Mouse (Mus musculus): Measurements from ENCODE around the gene Bphl. TPM values are rescaled to one million over a fixed set of nuclear protein-coding genes. Genes with fewer than 3 reads are reported as not detected.
A peak's percentile ranks its signal among the peaks of the same experiment; 100 is the strongest.

Bphl gene
- polyA plus RNA-seq (2015; fragmentation: Nextera tagmentation; extraction: Ambion mirVana), result 39.9 and 46.4 TPM in 2 replicates

DNA sequence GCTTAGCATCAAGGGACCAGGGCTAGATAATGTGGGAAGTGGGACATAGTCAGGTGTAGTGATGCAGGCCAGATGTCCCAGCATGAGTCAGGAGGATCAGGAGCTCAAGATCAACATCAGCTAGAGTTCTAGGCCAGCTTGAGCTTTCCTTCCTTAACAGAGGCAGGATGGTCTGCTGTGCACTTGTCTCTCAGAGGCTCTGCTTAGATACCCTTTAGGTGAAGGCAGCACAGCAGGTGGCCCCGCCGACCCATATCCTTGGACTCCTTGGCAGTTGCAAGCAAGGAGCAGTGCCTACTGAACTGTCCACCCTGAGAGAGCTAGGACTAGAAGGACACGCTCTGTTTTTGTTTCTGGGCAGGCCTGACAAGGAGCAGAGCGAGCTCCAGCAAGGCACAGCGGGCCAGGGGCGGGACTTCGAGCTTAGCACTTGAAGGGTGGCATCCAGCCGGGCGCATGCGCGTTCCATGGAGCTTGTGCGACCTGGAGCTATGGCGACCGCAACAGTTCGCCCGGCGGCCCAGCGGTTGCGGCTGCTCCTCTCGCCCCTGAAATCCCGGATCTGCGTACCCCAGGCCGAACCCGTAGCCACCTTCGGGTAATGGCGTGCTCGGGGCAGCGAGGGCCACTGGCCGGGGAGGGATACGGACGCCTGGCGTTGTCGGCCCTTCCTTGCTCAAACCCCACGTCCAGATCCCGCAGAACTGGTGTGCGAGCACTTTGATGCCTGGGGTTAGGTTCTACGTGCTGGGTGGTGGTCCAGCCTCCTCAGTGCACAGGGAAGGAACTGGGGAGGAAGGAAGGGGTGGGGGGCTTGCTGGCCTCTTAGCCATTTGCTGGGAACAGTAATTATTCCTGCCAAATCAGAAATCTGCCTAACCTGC lies at the start of gene Bphl:
Gene Bphl, plus strand, starts transcription at position 426 of the 884 bp plus-strand sequence.
- Histone ChIP-seq H3K9me3 (no peaks in the 10 kb centered on the region), H3K27me3 (replicated peaks) (no peaks in the 10 kb centered on the region), H3K36me3 (peaks cover 30% of the 10 kb centered on the region), H3K4me3 (peak within 1 kb of the TSS; percentile 87), H3K27ac (replicated peaks) (peak within 1 kb of the TSS; percentile 88), H3K4me2 (peak within 1 kb of the TSS; percentile 87), H3K4me1 (peaks cover 23% of the 10 kb centered on the region), H3K9ac (peak within 1 kb of the TSS; percentile 94)
- WGBS, result 1% methylated on average over 37 of the region's 37 CpGs
- peak; percentile 57; the same call in 1 of the 2 replicates for ATAC-seq (ENCODE audit: extremely low read depth, insufficient number of reproducible peaks, low FRiP score, low TSS enrichment)

DNA sequence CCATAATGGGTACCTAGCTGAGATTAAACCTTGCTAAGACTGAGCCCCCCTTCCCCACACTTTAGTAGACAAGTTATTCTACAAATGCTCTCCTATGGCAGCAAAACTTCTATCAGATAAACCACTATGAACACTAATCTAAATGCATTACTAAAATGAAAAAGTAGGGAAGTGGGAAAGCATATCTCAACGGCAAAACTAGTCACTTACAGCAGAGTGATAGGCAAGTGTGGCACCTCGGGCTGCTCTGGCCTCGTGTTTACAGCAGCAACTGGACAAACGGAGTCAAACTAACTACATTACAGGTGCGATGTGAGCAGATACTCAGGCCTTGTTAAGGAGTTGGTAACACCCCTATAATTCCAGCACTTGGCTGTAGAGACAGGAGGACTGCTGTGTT lies 47.8 kb upstream of the Bphl start:
- no peaks in the 10 kb centered on the region for H3K4me1 ChIP-seq
- no peak overlapping the region for H3K9ac ChIP-seq
- WGBS, result 72% methylated on average over 5 of the region's 5 CpGs
- no peak overlapping the region for H3K4me2 ChIP-seq
- H3K27me3 ChIP-seq (replicated peaks), result no peaks in the 10 kb centered on the region
- peaks cover 42% of the 10 kb centered on the region for H3K36me3 ChIP-seq
- H3K9me3 ChIP-seq, result no peaks in the 10 kb centered on the region
- H3K27ac ChIP-seq (replicated peaks), result no peak overlapping the region
- H3K4me3 ChIP-seq, result no peak overlapping the region
- ATAC-seq (ENCODE audit: extremely low read depth, insufficient number of reproducible peaks, low FRiP score, low TSS enrichment), result no peak

DNA sequence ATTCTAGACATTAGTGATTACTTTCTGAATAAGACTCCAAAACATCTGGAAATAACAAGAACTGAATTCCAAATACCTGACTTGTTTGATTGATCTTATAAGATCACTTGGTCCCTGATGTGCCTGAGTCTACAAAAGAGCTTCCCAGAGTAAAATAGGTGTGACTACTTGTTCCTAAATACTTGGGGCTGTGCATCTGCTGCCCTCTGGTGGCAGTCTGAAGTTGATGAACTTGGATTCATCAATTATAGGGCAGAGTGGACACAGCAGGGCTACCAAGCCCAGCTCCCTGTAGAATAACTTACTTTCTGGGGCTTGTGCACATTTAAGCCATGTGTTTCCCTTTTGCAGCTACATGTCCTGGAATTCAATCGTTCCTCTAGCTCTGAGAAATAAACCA lies 42.2 kb upstream of the Bphl start:
- WGBS, result 15% methylated on average over 1 of the region's 1 CpGs
- no peak overlapping the region for H3K9ac ChIP-seq
- no peak overlapping the region for H3K4me2 ChIP-seq
- H3K27me3 ChIP-seq (replicated peaks), result no peaks in the 10 kb centered on the region
- ATAC-seq (ENCODE audit: extremely low read depth, insufficient number of reproducible peaks, low FRiP score, low TSS enrichment), result no peak
- H3K4me1 ChIP-seq, result no peaks in the 10 kb centered on the region
- H3K36me3 ChIP-seq, result peaks cover 11% of the 10 kb centered on the region
- H3K27ac ChIP-seq (replicated peaks), result no peak overlapping the region
- H3K4me3 ChIP-seq, result no peak overlapping the region
- H3K9me3 ChIP-seq, result no peaks in the 10 kb centered on the region

- no peaks in the 10 kb centered on the region for H3K9me3 ChIP-seq
- H3K9ac ChIP-seq, result peak within 1 kb of the TSS; percentile 93
- under 1% methylated on average over 88 of the region's 92 CpGs for WGBS
- peaks cover 4% of the 10 kb centered on the region; the same call in 1 of the 2 replicates for H3K36me3 ChIP-seq
- ATAC-seq (ENCODE audit: extremely low read depth, insufficient number of reproducible peaks, low FRiP score, low TSS enrichment), result peak; percentile 93
- H3K4me1 ChIP-seq, result peaks cover 14% of the 10 kb centered on the region
- no peaks in the 10 kb centered on the region for H3K27me3 ChIP-seq (replicated peaks)
- peak within 1 kb of the TSS; percentile 94 for H3K4me2 ChIP-seq
- peak within 1 kb of the TSS; percentile 91 for H3K27ac ChIP-seq (replicated peaks)
- H3K4me3 ChIP-seq, result peak within 1 kb of the TSS; percentile 97
Measured at GRCm38 (mm10) chr13:34002058-34003006, 35.1 kb upstream of the Bphl start, which contains the start of the genes Ripk1 and Serpinb6a. Gene Ripk1, plus strand, starts transcription at chr13:34002363. Gene Serpinb6a, minus strand, starts transcription at chr13:34002794.

GRCm38 (mm10) chr13:34003058-34003457 lies 34.3 kb upstream of the Bphl start:
- WGBS, result 5% methylated on average over 5 of the region's 5 CpGs
- H3K4me1 ChIP-seq, result peaks cover 14% of the 10 kb centered on the region
- no peak for ATAC-seq (ENCODE audit: extremely low read depth, insufficient number of reproducible peaks, low FRiP score, low TSS enrichment)

DNA sequence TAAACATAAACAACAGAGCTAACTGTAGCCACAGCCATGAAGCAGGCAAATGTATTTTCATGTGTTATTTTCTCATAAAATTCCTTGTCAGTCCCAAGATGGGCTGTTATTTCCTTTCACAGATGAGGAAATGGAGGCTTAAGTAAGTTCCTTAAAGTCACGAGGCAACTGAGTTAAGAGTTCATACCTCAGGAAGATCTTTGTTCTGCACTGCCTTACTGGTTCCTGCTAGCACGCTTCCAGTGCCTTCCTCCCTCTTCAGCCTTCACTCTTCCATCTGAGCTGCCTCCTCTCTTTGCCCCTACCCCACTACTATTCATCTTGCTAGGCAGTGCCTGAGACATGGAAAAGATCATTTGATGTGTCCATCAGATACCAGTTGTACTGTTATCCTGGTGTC lies 30.2 kb upstream of the Bphl start:
- H3K9me3 ChIP-seq, result no peaks in the 10 kb centered on the region
- no peak overlapping the region for H3K4me2 ChIP-seq
- H3K4me1 ChIP-seq, result peaks cover 9% of the 10 kb centered on the region
- no peak for ATAC-seq (ENCODE audit: extremely low read depth, insufficient number of reproducible peaks, low FRiP score, low TSS enrichment)
- H3K36me3 ChIP-seq, result peaks cover 33% of the 10 kb centered on the region
- H3K27ac ChIP-seq (replicated peaks), result no peak overlapping the region
- 55% methylated on average over 2 of the region's 2 CpGs for WGBS
- no peak overlapping the region for H3K9ac ChIP-seq
- H3K27me3 ChIP-seq (replicated peaks), result no peaks in the 10 kb centered on the region
- no peak overlapping the region for H3K4me3 ChIP-seq

More at GRCm38 (mm10) chr13:34003058-34003457, 34.3 kb upstream of the Bphl start:
- Histone ChIP-seq H3K4me2 (peak overlapping the region; percentile 94), H3K27me3 (replicated peaks) (no peaks in the 10 kb centered on the region), H3K36me3 (no peaks in the 10 kb centered on the region; the same call in 1 of the 2 replicates), H3K9ac (peak overlapping the region; percentile 93), H3K9me3 (no peaks in the 10 kb centered on the region), H3K27ac (replicated peaks) (no peak overlapping the region; the same call in none of the 2 replicates), H3K4me3 (peak overlapping the region; percentile 97)

DNA sequence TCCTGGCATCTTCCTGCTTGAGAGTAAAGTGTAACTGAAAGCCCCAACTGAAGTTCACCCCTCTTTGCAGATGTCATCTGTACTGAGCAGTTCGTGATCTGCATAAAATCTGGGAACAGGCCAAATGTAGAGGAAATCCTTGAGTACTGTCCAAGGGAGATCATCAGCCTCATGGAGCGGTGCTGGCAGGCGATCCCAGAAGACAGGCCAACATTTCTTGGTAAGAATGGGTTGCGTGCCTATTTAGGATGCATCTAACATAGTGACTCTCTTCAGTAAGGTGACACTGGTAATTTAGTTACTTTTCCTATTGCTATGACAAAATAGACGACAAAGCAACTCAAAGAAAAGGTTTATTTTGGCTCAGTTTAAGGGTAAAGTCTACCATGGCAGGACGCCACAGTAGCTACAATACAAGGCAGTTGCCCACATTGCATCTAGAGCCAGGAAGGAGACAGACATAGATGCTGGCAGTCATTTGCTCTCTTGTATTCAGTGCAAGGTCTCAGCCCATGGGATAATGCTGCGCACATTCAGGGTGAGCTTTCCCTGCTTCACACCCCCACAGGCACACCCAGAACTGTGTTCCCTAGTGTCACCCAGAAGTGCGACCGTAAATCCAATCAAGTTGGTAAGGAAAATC lies 20.3 kb upstream of the Bphl start:
- Histone ChIP-seq H3K27me3 (replicated peaks) (no peaks in the 10 kb centered on the region), H3K4me1 (no peaks in the 10 kb centered on the region), H3K4me3 (no peak overlapping the region), H3K36me3 (peaks cover 90% of the 10 kb centered on the region), H3K9me3 (no peaks in the 10 kb centered on the region), H3K4me2 (no peak overlapping the region), H3K27ac (replicated peaks) (no peak overlapping the region), H3K9ac (no peak overlapping the region)
- ATAC-seq (ENCODE audit: extremely low read depth, insufficient number of reproducible peaks, low FRiP score, low TSS enrichment), result no peak
- WGBS, result 90% methylated on average over 9 of the region's 9 CpGs

DNA sequence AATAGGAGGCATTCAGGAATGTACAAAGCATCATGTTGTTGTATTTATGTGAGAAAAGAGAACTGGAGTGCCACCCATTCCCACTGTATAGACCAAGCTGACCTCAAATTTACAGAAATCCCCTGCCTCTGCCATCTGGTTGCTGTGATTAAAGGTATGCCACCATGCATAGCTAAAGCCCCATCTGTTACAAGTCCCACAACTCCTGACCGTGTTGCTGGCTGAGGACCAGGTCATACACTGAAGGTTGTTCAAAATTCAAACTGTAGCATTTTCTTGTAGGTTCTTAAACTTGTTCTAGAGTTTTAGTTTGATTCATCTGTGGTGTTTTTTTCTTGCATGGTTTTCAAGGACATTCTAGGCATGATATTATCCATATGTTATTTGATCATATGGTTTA lies 18.9 kb upstream of the Bphl start:
- H3K27ac ChIP-seq (replicated peaks), result no peak overlapping the region
- H3K36me3 ChIP-seq, result peaks cover 95% of the 10 kb centered on the region
- H3K4me3 ChIP-seq, result no peak overlapping the region
- 84% methylated on average over 1 of the region's 1 CpGs for WGBS
- H3K9me3 ChIP-seq, result no peaks in the 10 kb centered on the region
- no peak for ATAC-seq (ENCODE audit: extremely low read depth, insufficient number of reproducible peaks, low FRiP score, low TSS enrichment)
- no peaks in the 10 kb centered on the region for H3K27me3 ChIP-seq (replicated peaks)
- H3K4me1 ChIP-seq, result no peaks in the 10 kb centered on the region
- H3K9ac ChIP-seq, result no peak overlapping the region
- H3K4me2 ChIP-seq, result no peak overlapping the region

DNA sequence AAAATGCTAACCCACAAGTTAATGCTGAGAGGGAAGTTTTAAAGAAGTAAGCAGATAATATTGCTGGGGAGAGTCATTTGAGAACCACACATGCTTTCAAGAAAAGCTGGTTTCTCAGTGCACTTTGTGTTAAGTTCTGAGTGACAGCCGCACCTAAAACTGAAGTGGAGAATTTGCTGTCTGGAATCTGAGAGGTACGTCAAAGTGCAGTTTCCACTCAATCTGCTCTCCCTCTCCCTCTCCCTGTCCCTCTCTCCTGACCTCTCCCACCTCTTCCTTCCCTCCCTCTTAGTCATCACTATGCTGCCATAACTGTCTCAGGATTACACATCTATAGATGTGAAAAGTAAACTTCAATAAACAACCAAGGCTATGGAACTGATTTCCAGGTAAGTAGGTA lies 15.4 kb upstream of the Bphl start:
- H3K9me3 ChIP-seq, result no peaks in the 10 kb centered on the region
- H3K4me1 ChIP-seq, result no peaks in the 10 kb centered on the region
- H3K36me3 ChIP-seq, result peaks cover 81% of the 10 kb centered on the region
- H3K4me3 ChIP-seq, result no peak overlapping the region
- ATAC-seq (ENCODE audit: extremely low read depth, insufficient number of reproducible peaks, low FRiP score, low TSS enrichment), result no peak
- no peak overlapping the region for H3K27ac ChIP-seq (replicated peaks)
- H3K9ac ChIP-seq, result no peak overlapping the region
- no peaks in the 10 kb centered on the region for H3K27me3 ChIP-seq (replicated peaks)
- H3K4me2 ChIP-seq, result no peak overlapping the region
- 78% methylated on average over 2 of the region's 2 CpGs for WGBS

GRCm38 (mm10) chr13:34032041-34032440 lies 5.4 kb upstream of the Bphl start:
- Histone ChIP-seq H3K9me3 (no peaks in the 10 kb centered on the region), H3K27ac (replicated peaks) (no peak overlapping the region), H3K4me2 (no peak overlapping the region), H3K4me3 (no peak overlapping the region), H3K9ac (no peak overlapping the region), H3K27me3 (replicated peaks) (no peaks in the 10 kb centered on the region), H3K4me1 (peaks cover 6% of the 10 kb centered on the region), H3K36me3 (peaks cover 68% of the 10 kb centered on the region)
- 72% methylated on average over 2 of the region's 2 CpGs for WGBS
- ATAC-seq (ENCODE audit: extremely low read depth, insufficient number of reproducible peaks, low FRiP score, low TSS enrichment), result no peak

DNA sequence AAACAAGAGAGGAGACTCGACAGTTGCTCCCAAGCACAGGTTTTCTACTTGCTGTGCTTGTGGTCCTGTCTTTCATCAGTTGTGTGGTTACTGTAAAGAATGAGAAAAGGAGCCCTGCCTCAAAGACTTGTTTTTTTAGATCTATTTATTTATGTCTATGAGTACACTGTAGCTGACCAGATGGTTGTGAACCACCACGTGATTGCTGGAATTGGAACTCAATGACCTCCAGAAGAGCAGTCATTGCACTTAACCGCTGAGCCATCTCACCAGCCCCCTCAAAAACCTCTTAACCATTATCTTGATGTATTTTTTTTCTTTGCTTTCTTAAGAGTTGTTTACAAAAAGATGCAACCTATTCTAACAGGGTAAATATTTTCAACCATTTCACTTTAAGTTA lies 2.0 kb upstream of the Bphl start:
- WGBS, result 77% methylated on average over 3 of the region's 3 CpGs
- Histone ChIP-seq H3K27me3 (replicated peaks) (no peaks in the 10 kb centered on the region), H3K4me2 (no peak overlapping the region), H3K9ac (no peak overlapping the region), H3K9me3 (no peaks in the 10 kb centered on the region), H3K36me3 (peaks cover 42% of the 10 kb centered on the region), H3K27ac (replicated peaks) (no peak overlapping the region), H3K4me1 (peaks cover 23% of the 10 kb centered on the region), H3K4me3 (no peak overlapping the region)
- no peak for ATAC-seq (ENCODE audit: extremely low read depth, insufficient number of reproducible peaks, low FRiP score, low TSS enrichment)

Data from heart, embryonic 13.5 days (tissue).